Mouse (Mus musculus): ENCODE measurements around the gene Wfs1. TPM values are rescaled to one million over a fixed set of nuclear protein-coding genes. Genes with fewer than 3 reads are reported as not detected.
"Not testable (repeated sequence)": the region's sequence is repeated elsewhere in the genome, so short reads cannot be mapped to it uniquely, and the experiment has no call there.

Wfs1 gene
- 26.5 and 41.3 TPM in 2 replicates for polyA plus RNA-seq (2012; rRNA removed)

DNA sequence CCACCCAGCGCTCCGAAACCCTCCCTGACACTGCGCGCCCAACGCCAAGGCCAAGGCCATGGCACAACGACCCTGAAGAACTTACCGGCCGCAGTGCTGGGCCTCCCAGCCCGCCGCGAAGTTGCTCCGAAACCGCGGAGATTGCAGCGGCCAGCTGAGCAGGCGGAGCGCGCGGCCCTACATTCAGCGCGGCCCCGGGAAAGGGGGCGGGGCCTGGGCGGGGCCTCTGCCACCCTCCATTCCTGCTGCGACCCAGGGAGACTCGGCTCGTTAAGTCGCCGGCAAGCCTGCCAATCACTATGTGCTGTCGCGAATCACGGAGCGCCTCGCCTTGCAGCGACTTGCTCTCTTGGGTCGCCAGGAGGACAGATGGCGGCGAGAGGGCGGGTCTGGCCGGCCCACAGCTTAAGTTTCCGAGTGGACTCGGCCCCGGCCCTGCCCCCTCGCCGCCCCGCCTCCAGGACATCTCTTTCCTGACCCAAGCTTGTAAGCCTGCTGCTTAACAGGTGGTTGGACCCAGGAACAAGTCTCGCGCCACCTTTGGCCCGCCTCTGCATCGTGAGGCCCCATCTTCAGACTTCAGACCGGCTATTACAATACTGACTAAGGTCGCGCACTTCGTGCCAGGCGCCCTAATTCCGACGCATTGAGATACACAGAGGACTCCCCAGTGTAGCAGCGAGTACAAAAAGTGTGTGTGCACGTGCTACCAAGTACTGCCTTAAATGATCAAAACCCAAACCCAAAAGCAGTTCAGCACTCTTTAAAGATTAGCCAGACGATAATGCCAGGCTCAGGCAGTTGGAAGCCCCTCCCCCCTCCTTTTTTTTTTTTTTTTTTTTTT is at the start of gene Wfs1:
TSS of gene Wfs1 (minus strand) at position 425 of the 844 bp plus-strand sequence.
- peak; percentile 75 for DNase-seq (ENCODE audit: low read depth)

DNA sequence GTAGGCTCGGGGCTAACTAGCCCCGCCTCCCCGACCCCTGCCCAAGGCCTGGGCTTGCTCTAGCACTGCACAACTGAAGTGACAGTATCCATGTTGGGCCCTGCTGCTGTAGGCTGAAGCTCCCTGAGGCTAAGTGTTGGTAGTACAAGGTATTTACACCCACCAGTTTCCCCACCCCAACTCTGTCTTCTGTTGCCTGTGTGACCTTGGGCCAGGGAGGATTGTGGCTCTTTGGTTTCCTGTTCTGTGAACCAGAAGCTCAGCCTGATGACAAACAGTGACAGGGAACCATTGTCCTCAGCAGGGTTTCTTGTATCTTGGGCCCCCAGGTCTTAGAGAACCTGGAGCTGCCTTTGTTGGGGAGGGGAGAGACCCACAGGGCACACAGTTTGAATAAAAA is 47.9 kb upstream of the Wfs1 start:
- DNase-seq (ENCODE audit: low read depth) = no peak

DNA sequence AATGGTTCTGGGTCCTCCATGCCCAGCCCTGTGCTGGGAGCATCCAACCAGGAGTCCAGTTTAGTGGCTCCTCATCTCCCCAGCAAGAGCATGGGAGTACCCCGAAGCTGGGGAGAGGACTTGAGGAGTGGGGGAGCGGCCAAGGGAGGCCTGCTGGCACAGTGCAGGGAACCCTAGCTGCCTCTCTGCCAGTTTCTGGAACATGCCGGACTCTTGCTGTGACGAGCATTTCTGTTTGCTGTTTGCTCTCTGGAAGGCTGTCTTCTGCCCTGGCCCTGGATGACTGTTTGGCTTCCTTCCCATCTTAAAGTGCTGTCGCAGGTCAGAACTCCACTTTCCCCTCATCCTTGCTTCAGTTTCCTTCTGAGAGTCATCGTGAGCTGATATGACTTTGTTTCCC is 46.9 kb upstream of the Wfs1 start:
- DNase-seq (ENCODE audit: low read depth) = no peak

DNA sequence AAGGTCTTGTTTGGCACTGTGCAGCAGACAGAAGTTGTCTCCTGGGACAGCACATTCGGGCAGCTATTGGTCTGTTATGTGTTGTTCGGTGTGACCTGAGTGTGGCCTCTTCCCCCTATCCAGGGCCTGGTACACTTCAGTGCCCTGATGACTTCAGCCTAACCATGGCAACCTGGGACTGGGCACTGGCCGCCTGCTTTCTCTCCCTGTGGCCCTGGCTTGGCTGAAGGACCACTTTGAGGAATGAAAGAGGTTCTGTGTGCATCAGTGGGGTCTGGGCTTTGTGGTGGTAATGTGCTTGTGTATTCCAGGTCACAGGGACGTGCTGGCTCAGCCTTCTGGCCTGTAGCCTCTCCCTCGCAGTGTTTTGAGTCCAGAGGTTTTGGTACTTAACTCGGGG is 46.2 kb upstream of the Wfs1 start:
- no peak for DNase-seq (ENCODE audit: low read depth)

DNA sequence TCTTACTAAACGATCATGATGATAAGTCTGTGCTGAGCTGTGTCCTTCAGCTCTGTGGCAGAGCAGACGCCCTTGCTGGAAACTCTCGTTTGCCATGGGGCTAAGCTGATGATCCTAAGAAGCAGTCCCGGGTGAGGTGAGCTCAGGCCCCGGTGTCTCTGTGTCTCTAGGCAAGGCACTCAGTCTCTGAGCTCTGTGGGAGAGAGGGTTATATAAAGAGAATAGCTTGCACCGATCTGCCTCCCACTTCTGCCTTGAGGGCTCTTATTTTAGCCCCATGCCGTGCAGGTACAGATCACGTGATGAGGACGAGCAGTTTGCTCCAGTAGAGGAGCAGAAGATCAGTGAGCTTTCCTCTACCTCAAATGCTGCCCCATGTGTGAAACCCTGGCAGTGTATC is 41.7 kb upstream of the Wfs1 start:
- no peak for DNase-seq (ENCODE audit: low read depth)

DNA sequence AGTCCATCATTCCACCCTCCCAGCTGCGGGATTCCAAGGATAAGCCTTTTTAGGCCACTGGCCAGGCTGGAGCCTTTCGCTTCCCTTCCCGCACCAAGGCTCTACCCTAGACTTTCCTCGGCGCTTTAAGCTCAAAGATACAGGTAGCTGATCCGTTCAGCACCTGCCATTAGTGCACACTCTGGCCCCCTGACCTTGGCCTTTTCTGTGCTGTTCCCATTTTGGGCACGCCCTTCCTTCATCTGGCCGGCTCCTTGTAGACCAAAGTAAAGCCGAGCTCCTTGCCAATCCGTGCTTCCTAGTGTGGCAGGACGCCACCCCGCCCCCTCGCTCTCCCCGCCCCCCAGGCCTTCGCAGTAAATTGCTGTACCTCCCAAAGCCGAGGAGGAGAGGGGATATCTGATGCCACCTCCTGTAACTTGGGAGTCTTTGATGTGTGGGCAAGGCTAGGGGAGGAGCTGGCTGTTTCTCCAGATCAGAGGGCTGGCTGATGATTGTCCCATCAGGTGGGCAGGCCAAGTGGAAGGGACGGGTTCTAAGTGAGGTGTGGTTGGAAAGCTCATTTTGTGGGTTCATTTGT is 40.4 kb upstream of the Wfs1 start:
- DNase-seq (ENCODE audit: low read depth) = no peak

DNA sequence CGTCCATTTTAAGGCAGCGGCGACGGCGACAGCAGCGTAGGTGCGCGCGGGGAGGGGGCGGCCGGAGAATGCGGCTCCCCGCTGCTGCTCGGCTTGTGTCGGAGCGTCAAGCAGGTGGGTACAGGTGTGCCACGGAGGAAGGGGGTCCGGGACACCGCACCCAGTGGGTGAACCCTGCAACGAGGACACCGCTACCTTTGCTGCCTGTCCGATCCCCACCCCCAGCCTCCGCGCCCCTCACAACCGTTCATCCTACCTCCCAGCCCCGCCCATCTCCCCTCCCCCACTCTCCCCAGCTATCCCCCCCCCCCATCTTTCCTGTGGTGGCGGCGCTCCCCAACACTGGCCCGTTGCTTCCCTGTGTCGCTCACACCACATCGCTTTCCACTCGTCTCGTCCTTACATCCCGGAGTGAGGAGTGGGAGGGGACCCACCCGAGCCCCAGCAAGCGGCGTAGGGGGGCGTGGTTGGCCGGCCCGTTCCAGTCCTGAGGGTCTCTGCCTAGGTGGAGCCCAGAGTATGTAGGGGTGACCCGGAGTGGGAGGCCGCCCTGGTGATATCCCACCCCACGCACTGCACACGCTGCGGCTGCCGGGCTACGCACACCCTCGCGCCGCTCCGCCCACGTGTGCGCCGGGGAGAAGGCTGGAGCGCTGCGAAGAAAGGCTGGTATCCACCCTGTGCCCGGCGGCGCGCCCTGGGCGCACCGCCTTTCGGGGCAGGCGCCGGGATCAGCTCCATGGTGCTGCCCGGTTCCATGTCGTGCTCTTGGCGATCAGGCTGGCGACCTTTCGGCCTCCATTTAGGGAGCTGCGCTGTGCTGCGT is 39.7 kb upstream of the Wfs1 start:
- no peak for DNase-seq (ENCODE audit: low read depth)

DNA sequence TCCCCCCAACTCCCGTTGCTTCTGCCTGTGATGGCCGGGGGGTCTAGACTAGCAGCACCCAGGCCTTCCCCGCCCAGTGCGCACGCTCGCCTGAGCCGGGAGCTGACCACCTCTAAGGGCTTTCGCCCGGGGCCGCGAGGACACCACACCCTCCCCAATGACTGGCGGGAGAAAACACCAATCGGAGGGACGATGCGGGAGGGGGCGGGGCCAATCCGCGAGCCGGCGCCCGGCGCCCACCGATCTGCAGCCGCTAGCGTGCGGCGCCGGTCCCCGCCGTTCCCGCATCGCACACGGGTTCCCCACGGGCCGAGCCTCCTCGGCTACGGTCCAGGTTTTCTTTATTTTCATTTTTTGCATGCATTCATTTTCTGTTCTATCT is 39.1 kb upstream of the Wfs1 start:
- no peak for DNase-seq (ENCODE audit: low read depth)

DNA sequence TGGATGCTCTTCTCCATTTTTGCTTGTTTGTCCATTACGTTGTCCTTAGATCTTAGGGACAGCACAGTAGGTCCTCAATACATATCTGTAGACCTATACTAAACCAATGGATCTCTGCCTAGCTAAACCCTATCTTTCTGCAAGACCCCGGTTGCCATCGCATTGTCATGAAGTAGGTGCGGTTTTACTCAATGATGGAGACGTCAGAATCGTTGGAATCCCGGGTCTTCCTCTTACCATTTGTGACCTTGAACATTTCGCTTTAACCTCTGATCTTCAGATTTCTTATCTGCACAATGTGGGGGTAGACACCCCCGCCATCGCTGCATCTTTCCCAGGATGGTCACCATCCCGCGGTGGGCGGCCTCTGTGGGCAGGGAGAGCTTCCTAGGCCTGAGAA is 38.7 kb upstream of the Wfs1 start:
- no peak for DNase-seq (ENCODE audit: low read depth)

DNA sequence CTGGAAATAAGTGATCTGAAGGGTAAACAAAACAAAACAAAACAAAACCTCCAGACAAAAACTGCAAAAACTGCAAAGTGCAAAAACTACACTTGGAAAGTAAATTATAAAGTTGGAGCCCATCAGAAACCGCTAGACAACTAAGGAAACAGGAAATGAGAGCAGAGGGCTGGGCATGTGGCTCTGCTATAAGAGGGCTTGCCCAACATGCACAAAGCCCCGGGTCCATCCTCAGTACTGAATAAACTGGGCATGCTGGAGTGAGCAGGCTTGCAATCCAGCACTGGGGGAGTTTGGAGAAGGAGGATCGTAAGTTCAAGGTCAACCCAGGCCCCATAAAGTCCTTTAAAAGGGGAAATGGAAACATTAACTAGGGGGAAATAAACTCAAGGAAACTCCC is 28.2 kb upstream of the Wfs1 start:
- DNase-seq (ENCODE audit: low read depth) = no peak

DNA sequence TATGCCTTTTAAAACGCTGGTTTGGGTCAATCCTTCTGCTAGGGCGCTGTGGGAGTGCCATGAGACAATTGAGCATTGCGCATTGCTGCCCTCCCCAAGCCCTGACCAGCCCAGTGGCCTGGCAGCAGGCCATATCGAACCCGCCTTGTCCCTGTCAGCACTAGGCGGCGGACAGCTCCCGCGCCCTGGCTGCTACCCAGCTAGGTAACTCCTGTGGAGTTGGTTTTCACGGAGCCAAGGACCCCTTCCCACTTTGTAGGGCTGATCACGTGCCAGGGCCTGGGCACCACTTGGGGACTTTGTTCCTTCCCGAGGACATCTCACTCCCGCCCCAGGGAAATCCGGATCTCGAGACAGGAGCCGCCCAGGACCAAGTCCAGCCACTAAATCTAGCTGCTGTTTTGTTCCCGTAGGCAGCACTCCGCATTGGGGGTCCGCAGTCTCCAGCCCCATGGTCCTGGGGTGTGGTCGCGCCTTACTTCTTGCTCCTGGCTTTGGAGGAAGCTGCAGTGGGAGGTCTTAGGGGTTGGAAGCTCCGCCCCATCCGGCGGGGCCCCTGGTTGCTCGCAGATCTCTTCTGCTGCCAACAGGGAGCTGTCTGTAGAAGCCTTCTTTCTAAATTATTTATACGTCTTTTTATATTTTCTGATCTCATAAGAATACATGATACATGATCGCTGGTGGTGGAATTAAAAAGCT is 26.8 kb upstream of the Wfs1 start:
- no peak for DNase-seq (ENCODE audit: low read depth)

DNA sequence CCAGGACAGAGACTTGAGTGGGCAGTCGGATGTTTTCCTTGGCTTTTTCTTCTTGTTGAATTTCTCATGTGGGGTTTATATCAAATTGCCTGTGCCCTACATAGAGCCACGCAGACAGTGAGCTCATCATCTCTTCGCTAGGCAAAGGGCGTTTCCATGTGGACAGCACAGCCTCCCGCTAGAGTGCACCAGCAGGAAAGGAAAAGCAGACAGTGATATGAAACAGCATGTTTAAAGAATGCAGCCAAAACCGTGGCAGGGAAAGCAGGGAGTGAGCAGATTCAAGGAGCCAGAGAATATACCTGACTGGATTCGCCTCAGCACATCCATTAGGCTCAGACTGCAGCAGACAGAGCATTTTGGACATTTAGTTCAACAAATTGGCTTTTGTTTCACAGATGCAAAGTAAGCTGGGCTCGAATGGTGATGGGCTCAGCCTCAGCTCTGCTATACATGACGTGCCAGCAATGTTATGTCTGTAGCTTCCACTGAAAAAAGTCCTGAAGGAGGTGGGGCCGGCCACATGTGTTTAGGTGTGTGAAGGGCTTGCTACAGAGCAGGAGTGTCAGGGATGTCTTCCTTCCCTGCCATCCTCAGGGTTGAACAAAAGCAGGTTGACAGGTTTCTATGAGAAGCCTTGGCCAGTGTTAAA is 21.8 kb upstream of the Wfs1 start:
- no peak for DNase-seq (ENCODE audit: low read depth)

DNA sequence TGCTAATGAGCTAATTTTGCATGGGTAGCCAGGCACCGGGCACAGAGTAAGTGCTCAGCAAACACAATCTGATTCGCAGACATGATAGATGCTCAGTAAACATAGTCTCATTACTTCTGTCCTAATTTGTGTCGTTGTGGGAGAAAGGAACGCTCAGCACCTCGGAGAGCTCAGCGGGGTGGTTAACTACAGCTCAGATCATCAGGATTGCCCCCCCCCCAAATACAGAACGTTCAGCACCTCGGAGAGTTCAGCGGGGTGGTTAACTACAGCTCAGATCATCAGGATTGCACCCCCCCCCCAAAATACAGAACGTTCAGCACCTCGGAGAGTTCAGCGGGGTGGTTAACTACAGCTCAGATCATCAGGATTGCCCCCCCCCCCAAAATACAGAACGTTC is 20.8 kb upstream of the Wfs1 start:
- not testable (repeated sequence) for DNase-seq (ENCODE audit: low read depth)

DNA sequence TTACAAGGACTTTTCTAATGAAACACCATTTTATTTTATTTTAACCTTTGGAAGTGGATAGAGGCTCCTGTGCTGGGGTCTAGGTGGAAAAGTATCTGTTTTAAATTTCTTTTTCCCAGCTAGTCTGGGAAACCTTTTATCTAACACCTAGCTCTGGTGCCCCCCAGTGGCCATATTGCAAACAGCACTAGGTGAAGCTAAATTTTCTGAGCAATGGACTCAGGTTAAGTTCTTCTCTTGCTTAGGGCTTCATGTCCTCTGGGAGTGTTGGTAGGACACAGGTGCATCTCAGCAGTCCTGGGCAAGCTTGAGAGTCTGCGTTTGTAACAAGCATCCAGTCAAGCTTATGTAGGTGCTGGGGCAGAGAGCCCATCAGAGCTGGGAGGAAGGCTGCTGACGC is 13.0 kb upstream of the Wfs1 start:
- no peak for DNase-seq (ENCODE audit: low read depth)

DNA sequence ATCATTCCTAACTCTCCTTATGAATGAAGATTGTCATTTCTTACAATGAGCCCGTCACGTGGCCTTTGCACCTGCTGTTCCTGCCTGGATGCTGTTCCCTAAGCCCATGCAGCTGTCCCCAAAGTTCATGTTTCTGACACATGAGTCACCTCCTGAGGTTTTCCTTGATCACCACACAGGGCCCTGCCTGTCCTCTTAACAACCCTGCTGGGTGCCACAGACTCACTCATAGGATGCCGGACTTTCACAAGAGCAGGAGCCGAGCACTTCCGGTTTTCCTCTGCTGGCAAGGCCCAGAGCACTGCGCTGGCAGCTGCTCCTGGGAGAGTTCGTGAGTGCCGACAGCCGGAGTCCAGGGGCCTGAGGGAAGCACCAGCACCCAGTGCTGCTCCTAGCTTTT is 12.0 kb upstream of the Wfs1 start:
- no peak for DNase-seq (ENCODE audit: low read depth)

DNA sequence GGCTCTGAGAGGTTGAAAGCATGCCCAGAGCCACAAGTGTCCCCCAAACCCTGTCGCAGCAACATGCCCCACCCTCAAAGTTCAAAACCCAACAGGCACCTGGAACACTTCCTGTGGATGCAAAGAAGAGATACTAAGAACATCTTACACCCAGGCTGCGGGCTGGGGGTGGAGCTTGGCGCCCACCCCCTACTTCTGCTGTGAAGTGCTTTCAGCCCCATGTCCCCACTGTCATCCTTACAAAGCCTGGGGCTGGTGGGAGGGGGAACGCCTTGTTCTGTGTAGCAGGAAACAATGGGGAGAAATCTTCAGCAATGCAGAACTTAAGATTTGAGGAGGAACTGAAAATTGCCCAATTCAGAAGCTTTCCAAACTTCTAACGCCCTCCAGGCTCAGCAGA is 9.0 kb upstream of the Wfs1 start:
- DNase-seq (ENCODE audit: low read depth) = no peak

DNA sequence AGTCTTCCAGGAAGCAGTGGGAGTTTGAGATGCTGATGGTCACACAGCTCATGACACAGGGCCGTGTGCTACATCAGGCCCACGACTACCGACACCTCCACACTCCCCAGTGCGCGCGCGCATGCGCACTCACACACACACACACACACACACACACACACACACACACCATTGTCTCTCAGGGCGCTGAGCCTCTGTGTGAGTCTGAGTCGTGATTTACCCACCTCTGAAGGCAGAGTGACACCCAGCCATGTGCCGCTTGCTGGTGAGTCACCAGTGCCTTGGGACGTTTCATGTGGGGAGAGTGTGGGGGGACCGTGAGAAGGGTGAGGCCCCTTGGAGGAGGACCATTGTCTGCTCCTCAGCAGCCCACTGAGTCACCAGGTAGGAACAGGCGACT is 7.4 kb upstream of the Wfs1 start:
- DNase-seq (ENCODE audit: low read depth) = no peak

DNA sequence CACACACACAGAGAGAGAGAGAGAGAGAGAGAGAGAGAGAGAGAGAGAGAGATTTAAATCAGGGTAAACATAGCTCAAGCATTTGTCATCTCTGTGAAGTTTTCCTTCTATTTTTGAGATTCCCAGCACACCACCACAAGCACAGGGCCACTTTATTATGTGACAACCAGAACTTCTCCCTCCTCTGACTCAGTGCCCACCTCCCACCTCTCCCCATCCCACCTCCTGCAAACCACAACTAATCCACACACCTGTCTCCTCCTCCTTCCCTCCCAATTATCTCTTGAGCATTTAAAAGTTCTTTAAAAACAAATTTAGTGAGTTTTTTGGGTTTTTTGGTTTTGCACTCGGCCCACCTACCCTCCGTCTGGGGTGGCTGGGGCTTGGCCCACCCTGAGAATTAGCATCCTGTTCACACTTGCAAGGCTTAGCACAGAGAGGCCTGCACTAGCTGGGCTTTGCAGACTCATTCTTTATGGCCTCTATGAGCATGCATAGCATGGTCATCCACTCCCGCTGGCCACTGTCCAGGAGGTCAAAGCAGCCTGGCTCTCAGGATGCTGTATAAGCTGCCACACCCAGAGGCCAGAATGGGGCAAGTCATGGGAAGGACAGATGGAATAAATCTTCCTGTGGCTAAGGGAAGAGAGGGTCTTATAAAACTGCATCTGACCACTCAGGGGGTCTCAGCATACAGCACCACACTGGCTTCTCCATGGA is 1.8 kb upstream of the Wfs1 start:
- no peak for DNase-seq (ENCODE audit: low read depth)

DNA sequence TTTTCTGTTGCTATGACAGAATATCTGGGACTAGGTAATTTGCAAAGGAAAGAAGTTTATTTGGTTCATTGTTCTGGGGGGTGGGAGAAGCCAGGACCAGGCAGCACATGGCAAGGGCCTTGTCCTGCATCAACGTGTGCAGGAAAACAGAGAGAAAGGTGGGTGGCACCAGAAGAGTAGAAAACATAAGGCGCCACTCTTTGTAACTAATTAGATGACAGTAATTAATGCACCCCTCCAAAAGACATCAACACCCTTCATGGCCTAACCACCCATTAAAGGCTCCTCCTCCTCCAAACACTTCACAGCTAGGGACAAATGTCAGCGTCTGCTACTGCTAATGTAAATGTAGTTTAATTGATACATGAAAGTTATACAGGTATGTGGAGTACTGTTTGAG is 1.2 kb upstream of the Wfs1 start:
- DNase-seq (ENCODE audit: low read depth) = no peak

DNA sequence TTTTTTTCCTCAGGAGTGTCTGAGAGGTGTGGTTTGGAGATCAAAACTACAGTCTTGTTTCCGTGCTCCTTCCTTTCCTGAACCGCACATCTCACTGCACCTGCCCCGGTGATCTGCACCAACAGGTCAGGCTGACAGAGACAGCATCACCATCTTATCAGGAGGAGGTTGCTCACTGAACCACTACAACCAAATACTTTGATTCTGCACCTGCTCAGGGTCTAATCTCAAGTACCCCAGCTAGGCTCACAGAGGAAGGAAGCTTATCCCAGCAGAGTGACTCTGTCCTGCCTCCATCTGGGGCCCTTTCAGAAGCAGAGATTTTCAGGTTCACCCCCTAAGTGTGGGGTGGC is 596 bp upstream of the Wfs1 start:
- no peak for DNase-seq (ENCODE audit: low read depth)

DNA sequence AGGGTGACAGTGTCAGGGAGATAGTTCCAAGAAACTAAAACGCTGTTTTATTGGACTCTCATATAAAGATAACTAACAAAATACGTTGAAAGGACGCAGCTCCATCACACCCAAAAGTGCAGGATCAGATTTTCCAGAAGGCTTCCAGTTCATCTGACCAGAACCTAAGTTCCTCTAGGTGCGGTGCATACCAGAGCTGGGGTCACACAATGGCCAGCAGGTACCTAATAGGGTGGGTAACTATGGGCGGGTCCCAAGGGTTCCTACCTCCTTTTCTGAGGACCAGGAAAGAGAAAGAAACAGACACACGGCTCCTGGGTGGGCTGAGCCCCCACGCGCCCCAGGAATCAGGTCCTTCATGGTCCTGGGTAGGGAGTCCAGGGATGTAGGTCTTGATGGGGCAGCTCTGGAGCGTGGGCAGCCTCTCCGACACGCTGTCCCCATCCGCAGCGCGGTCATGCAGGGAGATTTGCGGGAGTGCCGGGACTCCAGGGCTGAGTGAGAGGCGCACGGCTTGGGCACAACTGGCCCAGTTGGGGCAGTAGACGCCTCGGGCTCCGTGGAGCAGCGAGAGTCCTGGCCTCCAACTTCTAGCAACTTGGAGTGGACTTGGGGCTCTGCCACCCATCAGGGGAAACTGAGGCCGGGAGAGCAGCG is 753 bp downstream of the Wfs1 start:
- no peak for DNase-seq (ENCODE audit: low read depth)

All from gonadal fat pad, adult 2 months (tissue).